Mouse (Mus musculus) heart, postnatal 0 days (tissue): ENCODE measurements at regions not wholly inside any gene's neighbourhood (a gene's known extent, or its start where the extent isn't known, plus 50 kb on each side); places are given as distances from the start of the nearest gene placed in this dataset.

Experiments used
- CTCF ChIP-seq: IDR thresholded peaks from 2 replicates; pipeline ENCODE4 v1.5.1; 2016; ENCODE audit warnings: antibody characterized with exemption, control low read depth, low read depth
- EP300 ChIP-seq: IDR thresholded peaks from 2 replicates; pipeline ENCODE4 v1.6.1; 2016; ENCODE audit warnings: antibody characterized with exemption, low read depth

GRCm38 (mm10) chr8:126790214-126790613 is 155.4 kb downstream of the Tomm20 start:
- TF ChIP-seq CTCF (no peak), EP300 (no peak)
